Mouse (Mus musculus) frontal cortex, adult (tissue): ENCODE data around the gene Igsf23.
"Not testable (repeated sequence)": the region's sequence is repeated elsewhere in the genome, so short reads cannot be mapped to it uniquely, and the experiment has no call there.

ENCODE experiments used
- ATAC-seq: cut with Nextera tagmentation; 2 replicates; pipeline ENCODE4 v1.9.2; 2017; ENCODE audit warnings: mild to moderate bottlenecking, moderate library complexity, mixed read lengths; ENCODE audit not compliant: low TSS enrichment

The Igsf23 gene

DNA sequence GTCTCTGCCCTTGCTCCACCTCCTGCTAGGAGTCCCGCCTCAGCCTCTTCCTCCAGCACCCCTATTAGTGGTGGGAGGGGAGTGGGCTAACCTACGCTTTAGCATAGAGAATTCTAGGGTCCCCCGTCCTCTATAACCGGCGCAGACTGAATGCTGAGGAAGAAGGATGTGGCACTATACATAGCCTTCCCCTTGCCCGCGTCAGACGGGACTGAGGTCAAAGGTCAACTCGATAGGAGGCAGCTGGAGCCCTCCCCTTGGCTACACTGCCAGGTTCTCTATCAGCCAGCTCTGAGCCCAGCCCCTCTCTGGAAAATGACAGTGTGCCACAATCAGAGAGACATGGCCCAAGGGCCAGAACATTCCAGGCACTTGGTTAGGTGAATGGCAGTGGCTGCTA lies at the start of gene Igsf23:
Gene Igsf23, minus strand, starts transcription at position 168 of the 400 bp plus-strand sequence.
- ATAC-seq, result no peak

DNA sequence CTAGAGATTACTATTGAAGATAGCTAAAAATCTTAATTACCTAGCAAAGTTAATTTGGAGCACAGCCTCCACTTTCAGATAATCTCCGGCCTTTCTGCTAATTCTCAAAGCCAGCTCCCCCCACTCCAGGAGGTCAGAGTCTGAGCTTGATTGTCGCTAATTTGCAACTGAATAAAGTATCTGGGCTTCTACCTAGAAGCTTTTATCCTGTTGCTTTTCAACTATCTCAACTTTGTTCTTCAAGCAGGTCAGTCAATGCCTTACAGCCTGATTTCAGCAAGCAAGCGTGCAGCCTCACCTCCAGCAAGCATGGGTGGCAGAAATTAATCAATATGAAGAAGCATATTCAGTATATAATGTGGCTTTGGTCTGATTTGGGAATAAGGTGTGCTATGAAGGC lies 46.2 kb upstream of the Igsf23 start:
- not testable (repeated sequence) for ATAC-seq

DNA sequence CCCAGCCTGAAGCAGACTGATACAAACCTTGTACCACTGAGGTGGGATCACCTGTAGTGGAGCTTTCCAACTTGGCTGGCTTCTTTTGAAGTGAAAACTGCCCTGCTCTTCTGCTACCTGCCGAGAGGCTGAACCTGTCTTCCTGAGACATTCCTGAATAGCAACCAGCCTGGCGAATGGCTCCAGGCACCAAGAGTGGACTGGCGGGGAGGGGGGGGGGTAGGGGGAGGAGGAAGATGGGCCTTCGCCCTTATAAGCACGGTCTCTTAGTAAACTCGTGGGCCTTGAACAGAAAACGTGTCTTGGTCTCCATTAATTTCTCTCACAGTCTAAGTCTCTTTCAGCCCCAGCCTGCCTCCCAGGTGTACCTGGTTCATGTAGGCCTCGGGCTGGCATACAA lies 40.6 kb upstream of the Igsf23 start, which contains the start of gene Nlrp9b:
Gene Nlrp9b, plus strand, starts transcription at position 301 of the 400 bp plus-strand sequence.
- ATAC-seq, result not testable (repeated sequence)

DNA sequence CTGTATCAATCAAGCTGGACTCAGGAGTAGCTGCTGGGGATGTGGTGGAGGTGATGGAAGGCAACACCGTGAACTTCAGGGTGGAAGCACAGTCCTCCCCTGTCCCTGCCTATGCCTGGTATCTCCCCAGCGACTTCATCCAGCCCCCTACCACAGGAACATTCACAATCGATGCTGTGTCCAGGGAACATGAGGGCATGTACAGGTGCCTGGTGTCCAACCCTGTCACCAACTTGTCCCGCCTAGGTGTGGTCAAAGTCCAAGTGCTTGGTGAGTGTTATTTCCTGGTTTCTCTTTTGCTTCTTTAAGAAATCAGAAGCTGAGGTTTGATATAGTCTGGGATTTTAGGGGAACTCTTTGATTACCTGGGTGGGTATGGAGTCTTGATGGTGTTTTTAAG lies 21.0 kb upstream of the Igsf23 start:
- no peak for ATAC-seq

DNA sequence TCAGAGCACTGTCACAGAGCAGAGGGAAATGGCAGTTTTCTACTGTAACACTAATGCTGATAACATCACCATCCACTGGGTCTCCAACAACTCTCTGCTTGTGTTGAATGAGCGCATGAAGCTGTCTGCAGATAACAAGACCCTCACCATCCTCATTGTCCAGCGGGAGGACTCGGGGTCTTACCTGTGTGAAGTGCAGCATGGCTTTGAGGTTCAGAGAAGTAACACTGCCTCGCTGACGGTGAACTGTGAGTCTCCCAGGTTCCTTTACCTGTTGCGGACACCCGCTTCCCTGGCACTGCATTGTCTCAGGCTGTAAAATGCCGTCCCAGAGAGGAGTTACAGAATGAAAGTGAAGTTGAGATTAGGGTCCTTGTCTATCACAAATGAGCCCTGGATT lies 19.6 kb upstream of the Igsf23 start:
- ATAC-seq, result no peak

DNA sequence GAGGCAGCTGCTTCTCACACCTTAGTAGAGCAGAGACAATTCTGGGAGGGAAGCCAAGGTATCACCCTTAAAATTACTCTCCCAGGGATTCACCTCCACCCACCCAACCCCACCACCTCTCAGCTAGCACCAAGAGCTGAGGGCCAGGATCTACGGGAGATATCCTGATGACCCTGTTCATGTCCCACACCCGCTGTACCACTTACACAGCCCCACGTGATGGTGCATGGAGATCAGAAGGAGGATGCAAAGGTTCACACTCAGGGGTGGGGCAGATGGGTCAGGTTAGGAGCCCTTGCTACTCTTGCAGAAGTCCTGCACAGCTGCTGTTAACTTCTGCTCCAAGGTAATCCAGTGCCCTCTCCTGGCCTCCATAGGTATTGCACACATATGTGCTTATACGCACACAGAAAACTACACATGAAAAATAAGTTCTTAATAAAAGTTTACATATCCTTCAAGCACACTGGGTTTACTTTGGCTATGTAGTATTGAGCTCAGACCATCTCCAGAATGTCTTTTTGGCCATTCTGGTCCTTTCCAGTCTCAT lies 19.1 kb upstream of the Igsf23 start:
- no peak for ATAC-seq

DNA sequence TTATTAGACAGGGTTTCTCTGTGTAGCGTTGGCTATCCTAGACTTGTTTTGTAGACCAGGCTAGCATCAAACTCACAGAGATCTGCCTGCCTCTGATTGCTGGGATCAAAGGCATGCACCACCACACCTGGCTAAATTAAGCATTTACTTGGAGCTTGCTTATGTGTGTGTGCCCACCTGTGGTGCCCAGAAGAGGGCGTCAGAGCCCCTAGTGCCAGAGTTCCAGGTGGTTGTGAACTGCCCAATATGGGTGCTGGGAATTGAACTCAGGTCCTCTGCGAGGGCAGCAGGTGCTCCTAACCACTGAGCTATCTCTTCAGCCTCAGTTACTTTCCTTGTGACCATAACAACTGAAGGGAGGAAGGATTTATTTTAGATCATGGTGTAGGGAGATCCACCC lies 18.6 kb upstream of the Igsf23 start:
- ATAC-seq, result no peak

DNA sequence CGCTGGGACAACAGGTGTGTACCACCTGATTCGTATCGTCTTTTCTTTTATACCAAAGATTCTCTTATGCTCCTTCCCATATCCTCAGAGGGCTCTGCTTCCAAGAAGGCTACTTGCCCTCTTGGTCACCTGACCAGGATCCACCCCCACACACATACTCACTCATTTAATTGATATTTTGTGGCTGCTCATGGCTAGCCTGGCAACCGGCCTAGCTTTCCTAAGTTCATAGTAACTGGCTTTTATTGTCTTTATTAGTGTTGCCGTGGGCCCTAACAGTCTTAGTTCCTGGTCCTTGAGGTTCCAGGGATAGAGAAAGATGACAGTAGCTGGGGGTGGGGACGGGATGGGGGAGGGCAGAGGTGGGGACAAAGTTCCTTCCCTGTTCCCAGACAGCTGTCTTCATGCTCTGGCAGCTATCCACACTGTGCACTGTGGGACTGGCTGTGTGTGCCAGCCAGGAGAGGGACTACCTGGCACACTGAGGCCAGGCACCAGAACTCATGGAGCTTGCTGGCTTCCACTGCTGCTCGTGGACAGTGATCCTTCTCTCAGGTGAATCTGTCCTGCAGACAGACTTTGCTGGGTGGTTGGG lies 14.5 kb upstream of the Igsf23 start, which contains the start of gene Ceacam20:
Gene Ceacam20, plus strand, starts transcription at position 428 of the 595 bp plus-strand sequence.
- no peak for ATAC-seq

DNA sequence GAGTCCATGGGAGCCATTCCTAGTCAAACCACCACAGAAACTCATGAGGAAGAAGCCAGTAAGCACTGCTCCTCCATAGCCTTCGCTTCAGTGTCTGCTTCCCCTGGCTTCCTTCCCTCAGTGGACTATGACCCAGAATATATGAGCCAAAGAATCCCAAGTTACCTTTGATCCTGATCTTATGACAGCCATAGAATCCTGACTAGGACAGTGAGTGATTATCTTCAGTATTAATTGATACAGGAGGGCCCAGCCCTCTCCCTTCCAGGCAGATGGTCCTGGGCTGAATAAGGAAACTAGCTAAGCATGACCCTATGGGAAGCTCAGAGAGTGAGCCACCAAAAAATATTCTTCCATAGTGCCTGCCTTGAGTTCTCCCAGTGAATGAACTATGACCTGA lies 11.9 kb upstream of the Igsf23 start:
- ATAC-seq, result no peak

DNA sequence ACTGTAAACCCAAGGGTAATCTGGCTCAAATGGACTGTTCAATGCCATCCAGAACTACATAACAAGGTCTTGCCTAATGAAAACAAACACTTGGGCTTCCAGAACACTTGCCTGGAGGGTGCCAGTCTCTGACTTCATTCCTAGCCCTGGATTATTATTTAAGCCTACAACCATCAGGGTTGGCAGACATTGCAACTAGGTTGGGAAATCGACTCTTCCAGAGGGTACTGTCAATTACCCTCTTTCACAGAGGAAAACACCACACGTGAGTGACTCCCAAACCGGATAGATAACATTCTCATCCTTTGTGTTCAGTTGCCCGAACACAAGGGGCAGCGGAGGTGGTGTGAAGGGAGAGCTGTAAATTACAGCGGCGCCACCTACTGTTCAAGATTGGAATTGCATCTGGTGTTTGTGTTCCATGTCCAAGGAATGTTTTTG lies 5.8 kb upstream of the Igsf23 start:
- peak; percentile 69; the same call in 1 of the 2 replicates for ATAC-seq

DNA sequence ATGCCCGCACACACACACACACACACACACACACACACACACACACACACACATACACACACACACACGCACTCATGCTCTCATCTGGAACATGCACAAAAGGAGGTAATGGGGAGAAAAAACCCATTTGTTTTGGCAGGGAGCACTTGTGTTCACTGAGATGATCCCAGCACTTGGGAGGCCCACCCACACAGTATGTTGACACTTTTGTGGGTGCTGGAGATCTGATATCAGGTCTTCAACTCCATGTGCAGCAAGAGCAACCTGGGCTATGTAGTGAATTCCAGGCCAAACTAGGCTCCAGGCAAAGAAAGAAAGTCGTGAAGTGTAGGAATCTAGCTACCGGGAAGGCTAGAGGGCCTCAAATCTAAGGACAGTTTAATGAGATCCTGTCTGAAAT lies 5.3 kb upstream of the Igsf23 start:
- ATAC-seq, result no peak

DNA sequence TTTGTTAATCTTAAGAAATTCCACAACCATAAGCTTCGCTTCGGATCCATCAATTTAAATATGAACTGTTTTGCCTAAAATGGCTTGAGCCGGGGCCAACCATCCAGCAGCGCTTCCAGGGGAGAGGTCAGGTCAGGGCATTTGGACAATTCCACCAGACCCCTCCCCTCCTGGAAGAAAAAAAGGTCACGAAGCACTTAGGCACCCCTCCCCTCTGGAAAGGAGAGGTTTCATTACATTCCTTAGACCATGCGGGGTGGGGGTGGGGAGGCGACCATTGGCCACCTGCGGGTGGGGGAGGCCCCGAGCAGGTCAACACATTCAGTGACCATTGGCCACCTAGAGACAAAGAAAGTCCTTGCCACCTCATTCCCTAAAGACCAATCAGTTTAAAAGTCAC lies 2.5 kb upstream of the Igsf23 start:
- ATAC-seq, result no peak

DNA sequence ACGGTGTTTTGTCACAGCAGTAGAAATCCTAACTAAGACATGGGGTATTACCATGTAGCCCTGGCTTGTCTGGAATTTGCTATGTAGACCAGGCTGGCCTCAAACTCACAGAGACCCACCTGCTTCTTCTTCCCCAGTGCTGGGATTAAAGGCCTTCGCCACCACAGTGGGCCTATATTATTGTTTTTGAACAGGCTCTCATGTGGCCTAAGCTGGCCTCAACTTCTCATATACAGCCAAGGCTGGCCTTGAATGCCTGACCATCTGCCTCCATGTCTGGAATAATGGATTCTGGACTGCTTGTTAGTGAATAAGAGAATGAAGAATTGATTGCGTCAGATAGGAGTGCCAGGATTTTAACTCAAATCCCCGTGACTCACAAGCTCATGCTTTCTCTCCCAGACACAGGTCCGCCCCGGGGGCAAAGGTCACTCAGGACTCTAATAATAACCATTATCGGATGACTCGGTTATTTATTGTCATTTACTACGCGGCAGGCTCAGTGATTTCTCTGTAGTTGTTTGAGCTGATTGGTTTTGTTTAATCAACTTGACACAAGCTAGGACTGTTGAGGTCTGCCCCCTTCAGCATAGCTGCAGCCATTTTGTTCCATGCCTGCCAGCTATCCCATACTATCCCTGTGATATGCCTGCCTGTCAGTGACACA lies 1.9 kb upstream of the Igsf23 start:
- no peak for ATAC-seq

DNA sequence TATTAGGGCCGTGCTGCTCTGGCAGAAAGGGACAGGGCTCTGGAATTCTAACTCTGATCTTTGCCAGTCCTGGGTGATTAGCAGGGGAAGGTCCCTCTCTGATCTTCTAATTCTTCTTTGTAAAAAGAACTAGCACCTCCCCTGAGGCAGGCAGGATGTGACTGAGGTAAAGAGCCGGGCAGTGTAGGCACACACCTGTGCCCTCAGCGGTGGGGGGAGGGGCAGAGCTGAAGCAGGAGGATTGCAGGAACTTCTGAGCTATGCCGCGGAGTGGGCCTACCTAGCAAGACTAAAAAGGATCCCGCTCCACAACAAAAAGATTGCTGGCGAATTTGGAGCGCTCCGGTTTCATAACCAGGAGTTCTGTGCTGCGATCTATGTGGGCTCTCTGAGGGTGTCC lies 560 bp downstream of the Igsf23 start:
- ATAC-seq, result no peak

DNA sequence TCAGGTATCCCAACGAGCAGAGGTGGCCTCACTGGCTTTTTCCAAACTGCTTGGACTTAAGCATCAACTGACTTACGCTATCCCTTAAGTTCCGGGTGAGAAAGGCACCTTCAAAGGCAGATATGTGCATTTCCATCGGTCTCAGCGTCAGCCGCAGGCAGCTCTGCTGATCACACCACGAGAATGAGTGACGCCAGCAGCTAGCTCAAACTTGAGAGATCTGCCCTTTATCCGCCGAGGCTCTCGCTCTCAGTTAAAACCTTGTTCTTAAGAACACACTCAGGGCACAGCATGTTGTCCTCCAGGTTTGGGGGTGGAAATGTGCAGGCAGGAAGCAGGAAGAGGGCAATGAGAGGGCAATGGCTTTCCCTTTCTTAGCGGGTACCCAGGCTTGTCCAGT lies 1.6 kb downstream of the Igsf23 start:
- no peak for ATAC-seq

DNA sequence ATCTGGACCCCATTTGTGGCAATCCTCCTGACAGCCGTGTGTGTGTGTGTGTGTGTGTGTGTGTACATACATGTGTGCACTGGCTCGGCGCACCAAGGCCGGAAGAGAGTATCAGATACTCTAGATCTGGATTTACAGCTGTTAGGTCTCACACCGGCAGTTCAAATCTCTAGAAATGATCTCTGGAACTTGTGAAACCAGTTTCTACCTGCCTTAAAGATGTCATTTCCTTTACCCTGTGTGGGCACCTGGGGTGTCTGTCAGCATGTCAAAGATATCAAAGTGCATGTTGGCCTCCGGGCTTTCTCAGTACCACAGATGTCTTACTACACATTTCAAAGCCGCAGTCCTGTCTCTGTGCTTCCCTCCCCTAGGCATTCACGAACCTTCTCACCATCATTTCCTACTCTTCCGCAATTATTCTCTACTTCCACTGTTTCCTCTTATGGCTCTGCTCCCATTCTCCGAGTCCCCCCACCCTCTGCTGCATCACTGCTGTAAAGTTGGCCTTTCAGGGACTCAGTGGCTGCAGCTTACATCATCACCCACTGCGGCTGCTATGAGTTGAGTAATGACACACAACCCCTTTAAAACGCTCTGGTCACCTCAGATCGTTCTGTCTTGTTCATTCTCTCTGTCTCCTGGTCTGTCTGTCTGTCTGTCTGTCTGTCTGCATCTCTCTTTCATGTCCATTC lies 4.6 kb downstream of the Igsf23 start:
- ATAC-seq, result no peak

DNA sequence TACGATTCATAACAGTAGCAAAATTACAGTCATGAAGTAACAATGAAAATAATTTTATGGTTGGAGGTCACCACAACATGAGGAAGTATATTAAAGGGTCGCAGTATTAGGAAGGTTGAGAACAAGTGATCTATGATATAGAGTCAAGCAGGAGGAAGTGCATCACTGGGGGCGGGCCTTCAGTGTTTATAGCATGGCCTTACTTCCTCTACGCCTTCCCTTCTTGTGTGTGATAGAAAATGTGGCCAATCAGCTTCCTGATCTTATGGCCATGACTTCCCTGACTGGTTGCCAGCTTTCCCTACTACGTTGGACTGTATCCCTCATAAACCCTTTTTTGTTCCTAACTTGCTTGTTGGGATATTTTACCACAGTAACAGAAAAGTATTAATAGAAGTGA lies 5.4 kb downstream of the Igsf23 start:
- no peak for ATAC-seq

DNA sequence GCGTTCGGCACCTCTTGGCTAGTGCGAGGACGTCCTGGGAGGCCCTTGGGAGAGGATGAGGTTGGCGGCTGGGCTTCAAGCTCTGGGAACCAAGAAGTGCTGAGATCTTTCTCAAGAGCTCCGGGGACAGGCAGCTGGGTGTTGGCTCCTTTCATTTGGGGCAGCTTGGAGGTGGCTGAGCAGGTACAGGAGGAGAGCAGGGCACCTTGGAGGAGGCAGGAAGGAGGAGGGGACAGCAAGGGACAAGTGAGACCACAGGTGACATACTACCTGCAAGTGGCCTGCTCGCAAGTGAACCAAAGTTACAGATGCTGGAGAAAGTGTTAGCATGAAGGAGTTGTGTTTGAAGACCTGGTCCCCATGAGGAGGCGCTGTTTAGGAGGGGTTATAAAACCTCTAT lies 5.8 kb downstream of the Igsf23 start:
- no peak for ATAC-seq

DNA sequence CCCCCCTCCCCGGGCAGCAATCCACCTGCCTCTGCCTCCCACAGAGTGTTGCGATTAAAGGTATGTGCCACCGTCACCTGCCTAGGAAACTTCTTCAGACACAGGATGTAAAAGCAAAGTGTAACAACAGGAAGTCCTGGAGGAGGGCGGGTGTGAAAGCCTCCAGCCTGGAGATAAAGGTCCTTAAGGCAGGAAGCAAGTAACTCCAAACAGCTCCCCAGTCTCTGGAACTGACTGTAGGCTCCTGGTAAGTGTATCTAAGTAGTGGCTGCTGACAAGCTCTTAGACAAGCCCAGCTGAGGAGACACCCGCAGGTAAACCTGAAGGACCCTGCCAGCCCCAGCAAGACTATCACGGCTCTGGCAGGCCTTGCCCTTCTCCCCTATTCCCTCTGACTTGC lies 10.3 kb downstream of the Igsf23 start:
- no peak for ATAC-seq

DNA sequence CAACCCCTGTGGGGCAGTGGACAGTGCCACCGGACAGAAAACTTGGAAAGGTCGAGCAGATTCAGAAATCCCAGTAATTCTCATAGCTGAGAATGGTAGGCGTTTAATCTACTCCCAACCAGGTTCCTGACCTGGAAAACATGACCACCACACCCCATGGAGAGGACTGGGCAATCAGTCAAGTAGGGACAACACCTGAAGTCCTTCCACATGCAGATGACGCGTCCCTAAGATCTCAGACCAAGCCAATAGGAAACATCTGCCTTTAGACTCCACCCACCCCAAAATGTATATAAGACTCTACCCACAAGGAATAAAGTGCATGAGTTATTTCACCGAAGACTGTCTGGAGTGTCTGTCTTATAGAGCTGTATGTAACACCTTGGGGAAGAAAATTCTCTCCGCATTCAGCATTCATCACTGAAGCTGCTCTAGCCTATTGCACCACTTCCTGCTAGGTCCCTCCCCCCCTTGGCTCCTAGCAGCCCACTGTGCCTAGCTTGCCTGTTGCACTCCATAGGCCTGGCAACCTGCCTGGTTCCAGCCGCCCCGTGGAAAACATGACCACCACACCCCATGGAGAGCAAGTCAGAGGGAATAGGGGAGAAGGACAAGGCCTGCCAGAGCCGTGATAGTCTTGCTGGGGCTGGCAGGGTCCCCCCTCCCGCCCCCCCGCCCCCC lies 10.9 kb downstream of the Igsf23 start:
- no peak for ATAC-seq

DNA sequence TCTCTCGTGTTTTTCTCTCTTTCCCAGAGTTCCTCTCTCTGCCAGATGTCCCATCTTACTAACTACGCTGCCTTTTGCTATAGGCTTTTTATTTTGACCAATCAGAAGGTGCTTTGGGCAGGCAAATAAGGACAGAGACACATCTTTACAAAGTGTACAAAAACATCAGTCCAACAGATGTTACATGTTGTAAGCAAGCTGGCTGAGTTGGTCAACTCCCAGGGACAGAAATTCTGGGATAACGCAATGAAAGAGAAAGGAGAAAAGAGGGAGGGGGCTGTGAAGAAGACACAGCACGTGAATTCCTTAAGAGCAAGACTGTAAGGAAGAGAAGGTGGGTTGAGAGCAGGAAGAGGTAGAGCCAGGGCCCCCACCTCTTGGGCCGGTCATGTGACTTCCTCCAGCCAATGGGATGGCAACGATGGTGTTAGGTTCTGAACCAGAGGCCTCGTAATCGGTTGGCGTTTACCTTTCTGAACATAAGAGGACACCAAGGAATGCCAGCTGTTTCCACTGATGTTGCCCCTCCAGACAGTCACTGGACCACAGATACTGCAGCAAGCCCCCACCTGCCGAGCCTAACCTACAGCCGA lies 13.2 kb downstream of the Igsf23 start:
- ATAC-seq, result no peak

DNA sequence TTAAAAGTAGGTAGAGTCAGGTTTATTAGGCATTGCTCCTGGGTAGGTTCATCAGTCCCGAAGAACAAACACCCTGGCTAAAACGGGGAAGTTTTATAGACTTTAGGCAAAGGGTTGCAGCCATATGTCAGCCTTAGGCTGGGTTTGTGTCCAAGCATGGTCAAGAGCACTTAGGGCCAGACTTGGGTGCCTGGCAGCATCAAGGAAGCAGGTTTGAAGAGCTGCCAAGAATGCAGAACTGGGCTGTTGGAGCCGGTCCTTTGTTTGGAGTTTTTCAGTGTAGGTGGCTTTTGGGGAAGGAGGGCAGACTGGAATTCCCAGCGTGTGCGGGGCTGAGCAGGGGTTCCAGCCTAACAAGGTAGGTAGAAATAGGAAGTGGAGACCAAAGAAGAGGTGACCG lies 14.6 kb downstream of the Igsf23 start:
- no peak for ATAC-seq
